Comparison of ENCODE assay signal across 30 mouse cellular contexts in the genomic region with DNA sequence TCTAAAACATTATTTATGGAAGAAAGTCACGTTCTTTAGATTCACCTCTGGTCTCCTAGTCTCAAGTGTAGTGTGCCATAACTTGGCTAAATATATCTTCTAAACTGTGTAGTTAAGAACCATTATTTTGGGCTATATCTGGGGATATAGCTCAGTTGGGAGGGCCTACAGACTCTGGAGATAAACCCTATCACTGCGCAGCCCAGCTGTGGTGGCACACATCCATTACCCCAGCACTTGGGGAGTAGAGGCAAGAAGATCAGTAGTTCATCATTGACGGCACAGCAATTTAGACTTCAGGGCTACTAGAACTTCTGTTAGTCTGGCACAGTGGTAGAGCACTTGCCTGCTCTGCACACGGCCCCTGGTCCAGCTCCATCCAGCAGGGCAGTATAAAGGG. TPM values are rescaled to one million over a fixed set of nuclear protein-coding genes. Genes with fewer than 3 reads are reported as not detected.
"Had no signal": no experiment of that assay in that cellular context is flagged by ENCODE, and none has a peak within 500 bp of the region (broad histone marks: within the 10 kb centered on the region; RNA-seq: fewer than 3 reads in every experiment).

No protein-coding gene starts in this region.

- H3K27me3 ChIP-seq: heart, embryonic 13.5 days; heart, embryonic 15.5 days; hindbrain, embryonic 13.5 days; hindbrain, embryonic 15.5 days; kidney, embryonic 15.5 days; limb, embryonic 12.5 days; liver, embryonic 13.5 days; liver, embryonic 15.5 days had no signal

- ATAC-seq: intestine, embryonic 16.5 days had no signal

- H3K4me1 ChIP-seq: heart, embryonic 15.5 days; limb, embryonic 10.5 days; limb, embryonic 12.5 days had no signal

- H3K9me3 ChIP-seq: heart, embryonic 13.5 days; heart, embryonic 15.5 days; hindbrain, embryonic 13.5 days; hindbrain, embryonic 15.5 days; kidney, embryonic 15.5 days; limb, embryonic 10.5 days; limb, embryonic 12.5 days; liver, embryonic 13.5 days; liver, embryonic 15.5 days had no signal

- H3K9ac ChIP-seq: heart, embryonic 13.5 days; heart, embryonic 15.5 days; hindbrain, embryonic 13.5 days; hindbrain, embryonic 15.5 days; kidney, embryonic 15.5 days; limb, embryonic 12.5 days; liver, embryonic 13.5 days; liver, embryonic 15.5 days had no signal

- H3K27ac ChIP-seq: heart, adult 2 months; heart, embryonic 13.5 days; heart, embryonic 15.5 days; hindbrain, embryonic 13.5 days; hindbrain, embryonic 15.5 days; hindbrain, postnatal 0 days; kidney, embryonic 15.5 days; left cerebral cortex, adult 2 months; limb, embryonic 10.5 days; limb, embryonic 12.5 days; liver, embryonic 13.5 days; liver, embryonic 15.5 days had no signal

- DNase-seq: gastrocnemius, postnatal 14 days; gastrocnemius, postnatal 36 days; heart, adult 11 months; heart, adult 2 months; heart, postnatal 14 days; heart, postnatal 36 days; kidney, adult 11 months; kidney, adult 2 months; kidney, adult 9 months; kidney, postnatal 10 days; kidney, postnatal 25 days; kidney, postnatal 4 days; liver; liver, embryonic 13.5 days had no signal

- H3K4me3 ChIP-seq: heart, adult 2 months; heart, embryonic 13.5 days; heart, embryonic 15.5 days; hindbrain, embryonic 13.5 days; hindbrain, embryonic 15.5 days; kidney, embryonic 15.5 days; left cerebral cortex, adult 2 months; limb, embryonic 10.5 days; limb, embryonic 12.5 days; liver, embryonic 13.5 days; liver, embryonic 15.5 days had no signal

- H3K4me2 ChIP-seq: heart, embryonic 11.5 days; heart, embryonic 13.5 days; heart, embryonic 15.5 days; hindbrain, embryonic 13.5 days; hindbrain, embryonic 15.5 days; kidney, embryonic 15.5 days; limb, embryonic 12.5 days; liver, embryonic 11.5 days; liver, embryonic 13.5 days; liver, embryonic 15.5 days had no signal

RNA-seq across cellular contexts. Expression of a gene that starts 34.7 kb away (rescaled TPM):
- total RNA-seq: gastrocnemius, postnatal 14 days; gastrocnemius, postnatal 36 days; heart, postnatal 14 days; layer of hippocampus, postnatal 10 days; layer of hippocampus, postnatal 25 days; left cerebral cortex, adult 2 months had no signal
- polyA plus RNA-seq: hindbrain, embryonic 11.5 days had no signal
